Mouse (Mus musculus): Measurements from ENCODE around the gene Cdk2ap2.
A peak's percentile ranks its signal among the peaks of the same experiment; 100 is the strongest.

Gene Cdk2ap2

GRCm38 (mm10) chr19:4093772-4094171 is 3.2 kb upstream of the Cdk2ap2 start:
- DNase-seq (ENCODE audit: inconsistent age in 2 of 2, low spot score in 1 of 2), result no peak

- DNase-seq (ENCODE audit: inconsistent age in 2 of 2, low spot score in 1 of 2), result no peak
Measured at GRCm38 (mm10) chr19:4094348-4094747, 2.6 kb upstream of the Cdk2ap2 start.

- no peak for DNase-seq (ENCODE audit: inconsistent age in 2 of 2, low spot score in 1 of 2)
Measured at GRCm38 (mm10) chr19:4094774-4095303, 2.1 kb upstream of the Cdk2ap2 start.

- DNase-seq (ENCODE audit: inconsistent age in 2 of 2, low spot score in 1 of 2), result no peak
Measured at GRCm38 (mm10) chr19:4095802-4096201, 1.2 kb upstream of the Cdk2ap2 start.

DNA sequence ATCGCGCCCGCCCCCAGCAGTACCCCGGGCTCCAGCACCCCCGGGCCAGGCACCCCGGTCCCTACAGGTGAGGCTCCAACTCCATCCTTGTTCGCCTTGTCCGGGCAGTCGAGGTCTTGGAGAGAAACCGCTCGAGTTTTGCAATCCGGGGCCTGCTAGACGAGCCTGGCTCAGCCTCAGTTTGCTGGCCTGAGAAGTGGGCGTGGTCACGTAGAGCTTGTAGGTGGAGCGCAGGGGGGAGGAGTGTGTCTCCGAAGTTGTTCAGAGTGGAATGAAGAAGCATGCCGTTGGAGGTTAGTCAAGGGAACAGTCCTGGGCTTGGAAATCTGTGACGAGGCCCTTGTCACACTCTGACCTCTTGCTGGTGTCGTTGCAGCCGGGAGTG is 451 bp downstream of the Cdk2ap2 start:
- DNase-seq (ENCODE audit: inconsistent age in 2 of 2, low spot score in 1 of 2), result no peak

DNA sequence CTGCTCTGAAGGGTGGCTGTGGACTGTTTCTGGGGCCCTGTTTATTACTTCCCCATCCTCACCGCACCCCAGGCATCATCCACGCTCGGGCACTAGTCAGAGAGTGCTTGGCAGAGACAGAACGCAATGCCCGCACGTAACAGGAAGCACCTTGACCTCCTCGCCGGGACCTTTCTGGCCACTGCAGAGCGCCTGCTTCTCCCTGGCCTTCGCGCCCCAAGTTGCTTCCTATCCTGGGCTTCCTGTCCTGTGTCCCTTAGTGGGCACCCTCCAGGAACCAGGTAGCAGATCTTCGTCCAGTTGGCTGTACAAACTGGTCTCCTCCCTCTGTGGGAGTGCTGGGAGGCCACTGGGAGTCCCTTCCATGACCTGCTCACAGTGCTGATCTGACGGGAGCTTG is 1.4 kb downstream of the Cdk2ap2 start:
- peak; percentile 73 to 84 for DNase-seq (ENCODE audit: inconsistent age in 2 of 2, low spot score in 1 of 2)

GRCm38 (mm10) chr19:4099056-4099455 is 2.1 kb downstream of the Cdk2ap2 start:
- peak; percentile 93 to 98 for DNase-seq (ENCODE audit: inconsistent age in 2 of 2, low spot score in 1 of 2)

DNA sequence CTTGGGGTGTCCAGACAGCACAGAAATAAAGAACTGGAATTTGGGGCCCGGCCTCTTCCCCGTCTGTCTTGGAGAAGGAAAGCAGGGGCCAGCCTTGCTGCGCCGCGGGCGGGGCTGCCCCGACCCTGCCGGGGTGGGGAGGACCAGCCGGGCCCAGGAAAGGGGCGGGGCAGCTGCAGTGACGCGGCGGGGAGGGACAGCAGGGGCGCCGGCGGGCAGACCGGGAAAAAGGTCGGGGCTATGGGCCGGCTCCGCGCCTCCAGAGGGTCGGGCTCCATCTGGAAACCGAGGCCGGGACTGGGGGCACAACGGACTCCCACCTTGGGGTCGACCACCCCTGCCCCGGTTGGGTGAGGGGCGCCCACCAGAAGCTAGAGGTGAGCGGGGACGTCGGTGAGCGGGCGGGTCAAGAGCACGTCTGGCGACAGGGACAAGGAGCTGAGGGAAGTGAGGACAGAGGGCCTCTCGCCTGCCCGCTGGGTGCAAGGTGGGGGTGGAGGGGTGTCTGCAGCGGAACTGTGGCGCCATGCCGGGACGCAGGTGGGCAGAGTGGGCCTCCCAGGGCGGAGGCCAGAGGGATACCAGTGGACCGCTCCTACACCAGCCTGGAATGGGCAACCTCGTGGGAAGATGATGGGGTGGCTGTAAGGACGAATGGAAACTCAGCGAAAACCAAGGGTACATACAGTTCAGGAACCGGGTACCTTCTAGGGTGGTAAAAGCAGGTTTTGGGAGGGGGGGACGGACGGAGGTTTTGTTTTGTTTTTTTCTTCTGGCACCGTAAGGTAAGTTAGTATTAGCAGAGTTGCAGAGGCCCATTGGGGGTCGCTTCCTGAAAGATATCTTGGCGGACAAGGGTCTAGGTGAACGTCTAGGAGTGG is 3.1 kb downstream of the Cdk2ap2 start, which contains the start of gene Pitpnm1:
Gene Pitpnm1 (plus strand): TSS at position 162 of the 881 bp plus-strand sequence.
- DNase-seq (ENCODE audit: inconsistent age in 2 of 2, low spot score in 1 of 2), result peak; percentile 89 to 95

- peak; percentile 80 to 88 for DNase-seq (ENCODE audit: inconsistent age in 2 of 2, low spot score in 1 of 2)
Measured at GRCm38 (mm10) chr19:4100718-4101261, 3.8 kb downstream of the Cdk2ap2 start.

DNA sequence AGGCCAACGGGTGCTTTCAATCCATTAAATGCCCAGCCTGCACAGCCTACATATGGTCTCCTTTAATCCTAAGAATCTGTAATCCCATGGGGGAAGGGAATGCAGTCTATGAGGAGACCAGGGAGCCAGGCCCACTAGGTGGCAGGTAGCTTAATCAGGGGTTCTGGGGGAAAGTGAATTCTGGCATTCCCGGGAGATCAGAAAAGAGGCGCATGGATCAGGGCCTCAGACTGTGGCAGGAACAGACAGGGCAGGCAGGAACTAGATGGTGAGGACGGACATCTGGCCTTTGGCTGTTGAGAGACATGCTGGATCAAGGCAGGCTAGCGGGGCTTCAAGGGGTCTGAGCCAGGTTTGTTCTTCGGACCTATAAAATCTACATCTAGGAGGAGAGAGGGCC is 4.5 kb downstream of the Cdk2ap2 start:
- DNase-seq (ENCODE audit: inconsistent age in 2 of 2, low spot score in 1 of 2), result no peak

GRCm38 (mm10) chr19:4102049-4102448 is 5.1 kb downstream of the Cdk2ap2 start:
- no peak for DNase-seq (ENCODE audit: inconsistent age in 2 of 2, low spot score in 1 of 2)

DNA sequence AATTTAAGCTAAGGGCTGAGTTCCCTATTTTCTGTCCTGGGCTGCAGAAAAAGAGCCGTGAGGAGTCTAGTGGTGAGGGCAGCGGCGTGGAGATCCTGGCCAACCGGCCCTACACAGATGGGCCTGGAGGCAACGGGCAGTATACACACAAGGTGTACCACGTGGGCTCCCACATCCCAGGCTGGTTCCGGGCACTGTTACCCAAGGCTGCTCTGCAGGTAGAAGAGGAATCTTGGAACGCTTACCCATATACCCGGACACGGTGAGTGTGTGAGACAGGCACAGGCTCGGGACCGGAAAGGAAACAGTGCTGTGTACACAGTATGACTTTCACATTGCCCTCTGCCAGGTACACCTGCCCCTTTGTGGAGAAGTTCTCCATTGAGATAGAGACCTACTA is 5.6 kb downstream of the Cdk2ap2 start:
- no peak for DNase-seq (ENCODE audit: inconsistent age in 2 of 2, low spot score in 1 of 2)

- no peak for DNase-seq (ENCODE audit: inconsistent age in 2 of 2, low spot score in 1 of 2)
Measured at GRCm38 (mm10) chr19:4103294-4103693, 6.3 kb downstream of the Cdk2ap2 start.

DNA sequence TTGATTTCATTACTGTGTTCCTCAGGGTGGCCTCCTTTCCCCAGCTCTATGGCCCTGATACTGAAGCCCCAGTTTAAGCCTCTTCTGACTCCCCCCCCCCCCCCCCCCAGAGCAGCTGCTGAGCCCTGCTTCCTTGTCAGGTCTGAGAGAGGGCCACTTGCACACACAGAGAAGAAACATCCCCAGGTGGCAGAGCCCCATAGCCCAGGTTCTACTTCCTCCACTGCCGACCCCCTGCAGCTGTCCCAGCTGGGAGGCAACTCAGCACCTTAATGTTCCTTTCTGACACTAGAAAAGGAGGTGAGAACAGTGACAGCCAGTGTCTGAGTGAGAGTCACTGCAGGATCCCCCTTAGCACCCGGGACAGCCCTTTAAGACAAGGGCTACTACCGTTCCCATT is 6.8 kb downstream of the Cdk2ap2 start:
- DNase-seq (ENCODE audit: inconsistent age in 2 of 2, low spot score in 1 of 2), result no peak

DNA sequence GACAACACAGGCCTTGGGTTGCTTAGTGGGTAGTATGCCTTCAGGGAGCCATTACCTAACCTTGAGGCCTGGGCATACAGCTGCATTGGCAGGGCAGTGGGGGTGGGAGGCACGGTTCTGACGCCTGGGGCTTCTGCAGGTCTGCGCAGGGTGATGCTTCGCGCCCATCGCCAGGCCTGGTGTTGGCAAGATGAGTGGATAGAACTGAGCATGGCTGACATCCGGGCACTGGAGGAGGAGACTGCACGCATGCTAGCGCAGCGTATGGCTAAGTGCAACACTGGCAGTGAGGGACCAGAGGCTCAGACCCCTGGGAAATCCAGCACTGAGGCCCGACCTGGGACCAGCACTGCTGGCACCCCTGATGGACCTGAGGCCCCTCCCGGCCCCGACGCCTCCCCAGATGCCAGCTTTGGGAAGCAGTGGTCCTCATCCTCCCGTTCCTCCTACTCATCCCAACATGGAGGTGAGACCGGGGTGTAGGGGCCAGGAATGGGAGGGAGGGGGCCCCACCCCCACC is 7.8 kb downstream of the Cdk2ap2 start:
- DNase-seq (ENCODE audit: inconsistent age in 2 of 2, low spot score in 1 of 2), result no peak

- no peak for DNase-seq (ENCODE audit: inconsistent age in 2 of 2, low spot score in 1 of 2)
Measured at GRCm38 (mm10) chr19:4106654-4107053, 9.7 kb downstream of the Cdk2ap2 start.

- DNase-seq (ENCODE audit: inconsistent age in 2 of 2, low spot score in 1 of 2), result no peak
Measured at GRCm38 (mm10) chr19:4108535-4108934, 11.6 kb downstream of the Cdk2ap2 start.

- peak; percentile 45 to 63 for DNase-seq (ENCODE audit: inconsistent age in 2 of 2, low spot score in 1 of 2)
Measured at GRCm38 (mm10) chr19:4112063-4112960, 15.3 kb downstream of the Cdk2ap2 start.

DNA sequence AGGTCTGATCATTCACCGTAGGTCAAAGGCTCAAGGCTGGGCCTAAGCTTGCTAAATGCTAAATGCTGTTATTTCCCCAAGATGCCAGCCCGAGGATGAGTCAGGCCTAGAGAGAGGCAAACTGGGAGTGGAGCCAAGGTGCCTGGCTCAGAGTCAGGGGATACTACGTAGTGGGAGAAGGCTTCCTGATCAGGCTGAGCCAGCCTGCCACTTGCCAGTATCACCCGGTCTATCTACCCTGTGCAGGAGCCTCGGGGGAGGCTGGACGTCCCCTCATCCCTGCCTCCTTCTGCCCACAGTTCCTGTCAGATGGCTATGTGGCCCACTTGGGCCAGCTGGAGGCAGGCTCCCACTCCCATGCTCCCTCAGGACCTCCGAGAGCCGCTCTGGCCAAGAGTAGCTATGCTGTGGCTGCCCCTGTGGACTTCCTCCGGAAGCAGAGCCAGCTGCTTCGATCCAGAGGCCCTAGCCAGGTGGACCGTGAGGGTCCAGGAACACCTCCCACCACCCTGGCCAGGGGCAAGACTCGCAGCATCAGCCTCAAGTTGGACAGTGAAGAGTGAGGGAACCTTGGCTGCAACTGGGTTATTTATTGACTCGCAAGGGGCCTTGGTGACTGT is 16.3 kb downstream of the Cdk2ap2 start:
- DNase-seq (ENCODE audit: inconsistent age in 2 of 2, low spot score in 1 of 2), result peak; percentile 98 to 99

DNA sequence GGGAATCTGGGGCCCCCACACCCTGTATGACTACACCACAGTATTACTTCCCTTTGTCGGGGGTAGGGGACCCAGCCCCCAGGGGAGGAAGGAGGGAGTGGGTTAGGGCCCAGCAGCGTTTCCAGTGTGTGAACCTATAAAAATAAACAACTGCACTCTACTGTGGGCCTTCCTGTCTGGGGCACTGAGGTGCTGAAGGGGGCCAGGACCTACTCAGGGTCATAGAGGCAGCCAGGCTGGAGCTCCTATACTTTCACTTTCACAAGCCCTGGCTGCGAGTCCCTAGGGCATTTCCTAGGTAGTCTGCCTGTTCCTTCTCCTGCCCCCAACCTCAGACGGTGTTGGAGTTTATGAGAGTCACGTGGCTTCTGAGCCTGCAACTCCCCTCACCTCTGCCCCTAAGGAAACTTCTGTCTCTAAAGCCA is 16.8 kb downstream of the Cdk2ap2 start:
- peak; percentile 67 to 87 for DNase-seq (ENCODE audit: inconsistent age in 2 of 2, low spot score in 1 of 2)

GRCm38 (mm10) chr19:4114551-4114950 is 17.6 kb downstream of the Cdk2ap2 start:
- DNase-seq (ENCODE audit: inconsistent age in 2 of 2, low spot score in 1 of 2), result no peak
